Mouse (Mus musculus) hindbrain, embryonic 14.5 days (tissue): Measurements from ENCODE around the gene Gm9821. TPM values are rescaled to one million over a fixed set of nuclear protein-coding genes. Genes with fewer than 3 reads are reported as not detected.

ENCODE experiments used
- ATAC-seq: fragments of 200-750 bp; cut with Nextera tagmentation; 2 replicates; pipeline ENCODE4 v1.8.0; 2017; ENCODE audit warnings: moderate number of reproducible peaks, mild to moderate bottlenecking, moderate TSS enrichment, moderate library complexity; ENCODE audit not compliant: low FRiP score
- DNase-seq: peaks from one replicate; pipeline ENCODE4 v3.0.0-alpha.2; 2015; ENCODE audit warnings: low spot score
- H3K27ac ChIP-seq: fragments of 300-500 bp; sonication (generic); 2 replicates; pipeline ENCODE4 v1.5.1; 2014; ENCODE audit warnings: mild to moderate bottlenecking, moderate library complexity
- H3K27me3 ChIP-seq: fragments of 300-500 bp; sonication (generic); 2 replicates; pipeline ENCODE4 v1.6.1; 2014; ENCODE audit warnings: mild to moderate bottlenecking, low read length, mixed read lengths; ENCODE audit not compliant: control insufficient read depth, insufficient read depth
- H3K36me3 ChIP-seq: fragments of 300-500 bp; sonication (generic); replicated peaks from 2 replicates; pipeline ENCODE4 v1.6.1; 2014; ENCODE audit not compliant: control insufficient read depth, insufficient read depth
- H3K4me1 ChIP-seq: fragments of 300-500 bp; sonication (generic); replicated peaks from 2 replicates; pipeline ENCODE4 v1.6.1; 2014; ENCODE audit warnings: antibody characterized with exemption, low read length, mixed read lengths; ENCODE audit not compliant: control insufficient read depth, insufficient read depth
- H3K4me2 ChIP-seq: fragments of 300-500 bp; sonication (generic); replicated peaks from 2 replicates; pipeline ENCODE4 v1.6.1; 2014; ENCODE audit warnings: mild to moderate bottlenecking, moderate library complexity
- H3K4me3 ChIP-seq: fragments of 300-500 bp; sonication (generic); replicated peaks from 2 replicates; pipeline ENCODE4 v1.5.1; 2014; ENCODE audit warnings: mild to moderate bottlenecking, low read length
- H3K9ac ChIP-seq: fragments of 300-500 bp; sonication (generic); 2 replicates; pipeline ENCODE4 v1.6.1; 2014
- H3K9me3 ChIP-seq: fragments of 300-500 bp; sonication (generic); 2 replicates; pipeline ENCODE4 v1.6.1; 2016; ENCODE audit warnings: low read length; ENCODE audit not compliant: control insufficient read depth
- WGBS: fragments of 180-500 bp; shearing (Covaris S2); extraction: QIAGEN DNeasy Blood & Tissue Kit; methylation state at CpG from one replicate; pipeline ENCODE4 v1.1.7; 2014; 5-methylcytosine and 5-hydroxymethylcytosine counted together
- polyA plus RNA-seq: library from polyadenylated mRNA; unstranded; fragments of >200 nt; fragmentation: Nextera tagmentation; extraction: Ambion mirVana; gene quantifications from 2 replicates; pipeline ENCODE4 v1.2.1, GENCODE M21; 2014

Gm9821 gene
- polyA plus RNA-seq, 1 experiment from 2014 or later: 0.39 TPM

- Histone ChIP-seq H3K27ac (no peak overlapping the region), H3K4me1 (peaks cover 13% of the 10 kb centered on the region), H3K4me3 (peak overlapping the region; percentile 63), H3K27me3 (peaks cover 59% of the 10 kb centered on the region), H3K4me2 (peak overlapping the region; percentile 93), H3K36me3 (peaks cover 8% of the 10 kb centered on the region; the same call in 1 of the 2 replicates), H3K9ac (peak overlapping the region; percentile 25; the same call in 1 of the 2 replicates), H3K9me3 (no peaks in the 10 kb centered on the region)
- DNase-seq (peak; percentile 76), ATAC-seq (peak; percentile 39; the same call in 1 of the 2 replicates)
- WGBS: 4% methylated on average over 54 of the region's 54 CpGs
Observed at GRCm38 (mm10) chr2:91923415-91924337, 21.8 kb upstream of the Gm9821 start.

- Histone ChIP-seq H3K4me3 (no peak overlapping the region), H3K4me2 (no peak overlapping the region), H3K4me1 (peaks cover 13% of the 10 kb centered on the region), H3K27ac (no peak overlapping the region), H3K27me3 (peaks cover 54% of the 10 kb centered on the region), H3K9ac (no peak overlapping the region), H3K36me3 (peaks cover 2% of the 10 kb centered on the region; the same call in 1 of the 2 replicates), H3K9me3 (no peaks in the 10 kb centered on the region)
- no peak for ATAC-seq
- DNase-seq: no peak
- 48% methylated on average over 1 of the region's 1 CpGs for WGBS
Observed at GRCm38 (mm10) chr2:91924726-91925125, 20.8 kb upstream of the Gm9821 start.

GRCm38 (mm10) chr2:91925442-91925841 is 20.1 kb upstream of the Gm9821 start:
- Histone ChIP-seq H3K4me3 (no peak overlapping the region), H3K9me3 (no peaks in the 10 kb centered on the region), H3K27me3 (peaks cover 47% of the 10 kb centered on the region), H3K4me1 (peaks cover 17% of the 10 kb centered on the region), H3K36me3 (no peaks in the 10 kb centered on the region), H3K9ac (no peak overlapping the region), H3K4me2 (no peak overlapping the region), H3K27ac (no peak overlapping the region)
- 87% methylated on average over 15 of the region's 15 CpGs for WGBS
- DNase-seq (no peak), ATAC-seq (no peak)

- Histone ChIP-seq H3K9me3 (no peaks in the 10 kb centered on the region), H3K4me1 (peaks cover 14% of the 10 kb centered on the region), H3K9ac (no peak within 1 kb of the TSS), H3K27me3 (peaks cover 32% of the 10 kb centered on the region), H3K4me2 (no peak within 1 kb of the TSS), H3K36me3 (no peaks in the 10 kb centered on the region), H3K27ac (no peak within 1 kb of the TSS), H3K4me3 (no peak within 1 kb of the TSS)
- ATAC-seq (no peak), DNase-seq (no peak)
- 92% methylated on average over 3 of the region's 3 CpGs for WGBS
Observed at GRCm38 (mm10) chr2:91926949-91927348, 18.6 kb upstream of the Gm9821 start, which contains the start of gene Chrm4. Gene Chrm4, plus strand, starts transcription at chr2:91927249.

- 43% methylated on average over 34 of the region's 34 CpGs for WGBS
- no peaks in the 10 kb centered on the region for H3K9me3 ChIP-seq
- H3K27ac ChIP-seq: no peak overlapping the region
- H3K27me3 ChIP-seq: peaks cover 22% of the 10 kb centered on the region
- H3K9ac ChIP-seq: no peak overlapping the region
- peaks cover 21% of the 10 kb centered on the region for H3K4me1 ChIP-seq
- no peak overlapping the region for H3K4me2 ChIP-seq
- no peak overlapping the region for H3K4me3 ChIP-seq
- no peak for DNase-seq
- H3K36me3 ChIP-seq: peaks cover 2% of the 10 kb centered on the region; the same call in 1 of the 2 replicates
- no peak for ATAC-seq
Observed at GRCm38 (mm10) chr2:91927826-91928533, 17.5 kb upstream of the Gm9821 start.

- no peak for ATAC-seq
- H3K4me1 ChIP-seq: peaks cover 17% of the 10 kb centered on the region
- 72% methylated on average over 23 of the region's 23 CpGs for WGBS
Observed at GRCm38 (mm10) chr2:91928534-91929350, 16.8 kb upstream of the Gm9821 start.

GRCm38 (mm10) chr2:91929455-91929854 is 16.0 kb upstream of the Gm9821 start:
- ATAC-seq: no peak
- 51% methylated on average over 3 of the region's 3 CpGs for WGBS
- H3K36me3 ChIP-seq: peaks cover 8% of the 10 kb centered on the region; the same call in 1 of the 2 replicates

More at GRCm38 (mm10) chr2:91928534-91929350, 16.8 kb upstream of the Gm9821 start:
- peaks cover 4% of the 10 kb centered on the region; the same call in 1 of the 2 replicates for H3K36me3 ChIP-seq
- peaks cover 14% of the 10 kb centered on the region for H3K27me3 ChIP-seq
- no peak overlapping the region for H3K27ac ChIP-seq
- no peaks in the 10 kb centered on the region for H3K9me3 ChIP-seq
- H3K4me2 ChIP-seq: no peak overlapping the region
- no peak overlapping the region for H3K4me3 ChIP-seq
- no peak for DNase-seq
- H3K9ac ChIP-seq: no peak overlapping the region

GRCm38 (mm10) chr2:91929936-91930335 is 15.6 kb upstream of the Gm9821 start:
- Histone ChIP-seq H3K4me3 (peak overlapping the region; percentile 47), H3K9me3 (no peaks in the 10 kb centered on the region), H3K27me3 (0 out of 2 replicates have a peak, but pooled peaks cover 2% of the 10 kb centered on the region), H3K27ac (no peak overlapping the region), H3K4me1 (peaks cover 15% of the 10 kb centered on the region), H3K9ac (peak overlapping the region; percentile 84), H3K4me2 (peak overlapping the region; percentile 58), H3K36me3 (peaks cover 10% of the 10 kb centered on the region; the same call in 1 of the 2 replicates)
- no peak for ATAC-seq
- 7% methylated on average over 12 of the region's 12 CpGs for WGBS
- peak; percentile 80 for DNase-seq

More at GRCm38 (mm10) chr2:91929455-91929854, 16.0 kb upstream of the Gm9821 start:
- peak overlapping the region; percentile 58 for H3K4me2 ChIP-seq
- no peak overlapping the region for H3K9ac ChIP-seq
- DNase-seq: no peak
- H3K27me3 ChIP-seq: peaks cover 7% of the 10 kb centered on the region
- peaks cover 15% of the 10 kb centered on the region for H3K4me1 ChIP-seq
- H3K4me3 ChIP-seq: no peak overlapping the region
- H3K27ac ChIP-seq: no peak overlapping the region
- H3K9me3 ChIP-seq: no peaks in the 10 kb centered on the region
